Mouse (Mus musculus) frontal cortex, postnatal 25 days (tissue): ENCODE measurements around the gene Dhx34.

Experiments used
- DNase-seq, 2 experiments: peaks; one replicate each; pipeline ENCODE4 v3.0.0; 2022; ENCODE audit warnings: low spot score in 2 of 2

Gene Dhx34

GRCm38 (mm10) chr7:16210862-16211365, 10.9 kb downstream of the Dhx34 start:
- no peak for DNase-seq

DNA sequence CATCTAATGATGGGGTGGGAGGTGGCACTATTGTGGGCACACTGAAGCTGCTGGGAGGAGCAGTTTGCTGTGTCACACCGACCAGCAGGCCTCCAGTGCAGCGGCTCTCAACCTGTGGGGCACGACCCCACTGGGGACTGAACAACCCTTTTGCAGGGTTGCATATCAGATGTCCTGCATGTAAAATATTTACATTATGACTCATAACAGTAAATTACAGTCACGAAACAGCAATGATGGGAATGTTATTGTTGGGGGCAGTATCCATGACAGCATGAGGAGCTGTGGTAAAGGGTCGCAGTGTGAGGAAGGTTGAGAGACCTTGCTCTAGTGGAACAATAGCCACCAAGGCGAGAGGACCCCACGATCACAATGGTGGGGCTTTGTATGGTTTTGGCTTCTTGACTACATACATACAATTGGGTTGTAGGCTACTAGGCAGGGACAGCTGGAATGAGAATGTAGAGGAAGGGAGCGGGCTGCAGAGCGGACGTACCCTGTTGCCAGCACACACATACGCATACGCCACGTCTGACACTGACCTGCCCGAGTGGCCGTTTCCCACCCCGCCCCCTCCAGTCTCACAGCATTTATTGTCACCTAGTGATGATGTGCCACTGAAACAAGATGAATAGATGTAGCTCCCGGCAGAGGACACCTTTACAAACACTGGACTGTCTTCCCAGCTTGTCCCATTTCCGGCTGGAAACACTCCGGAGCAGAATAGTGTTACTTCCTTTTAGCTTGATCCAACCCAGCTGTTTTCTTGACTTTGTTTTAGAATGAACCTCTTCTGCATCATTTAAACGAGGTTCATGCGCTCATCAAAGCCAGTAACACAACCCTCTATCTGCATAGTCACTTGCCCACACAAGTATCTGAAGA, 12.8 kb downstream of the Dhx34 start:
- no peak for DNase-seq

DNA sequence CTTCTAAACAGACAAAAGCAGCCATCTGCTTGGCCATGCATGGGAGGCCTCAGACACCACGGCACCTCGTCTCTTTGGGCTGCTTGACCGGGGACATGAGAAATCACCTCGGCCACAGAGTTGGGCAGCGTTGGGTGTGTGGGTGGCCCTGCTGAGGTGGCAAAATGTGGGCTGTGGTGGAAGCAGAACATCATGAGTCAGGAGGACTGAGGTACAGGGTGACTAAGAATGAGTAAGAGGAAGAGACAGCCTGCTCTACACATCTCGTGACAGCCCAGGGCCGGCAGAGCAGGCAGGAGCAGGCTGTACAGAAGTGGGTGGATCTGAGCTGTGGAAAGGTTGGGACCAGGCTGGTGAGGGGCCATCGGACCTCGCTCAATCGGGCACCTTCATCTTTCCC, 14.3 kb downstream of the Dhx34 start:
- DNase-seq, result peak in 1 of 2 experiments; percentile 25

- no peak for DNase-seq
Observed at GRCm38 (mm10) chr7:16207076-16207475, 14.8 kb downstream of the Dhx34 start.

DNA sequence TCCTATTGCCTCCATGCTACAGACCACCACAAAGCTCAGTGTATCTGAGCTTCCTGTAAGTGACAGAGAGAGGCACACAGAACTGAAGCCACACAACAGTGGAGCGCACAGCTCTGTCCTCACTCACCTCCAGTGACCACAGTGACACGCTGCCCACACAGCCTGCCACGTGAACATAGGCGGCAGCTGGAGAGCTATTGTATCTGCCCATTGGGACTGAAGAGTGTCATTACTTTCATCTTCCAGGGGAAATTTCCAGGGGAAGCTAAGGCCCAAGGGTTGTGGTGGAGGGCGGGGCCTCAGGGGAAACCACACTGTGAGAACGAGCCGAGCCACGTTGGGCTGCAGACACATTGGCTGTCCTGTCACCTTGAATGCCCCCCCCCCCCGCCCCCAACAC, 17.0 kb downstream of the Dhx34 start:
- no peak for DNase-seq

- DNase-seq, result no peak
Observed at GRCm38 (mm10) chr7:16203505-16203903, 18.3 kb downstream of the Dhx34 start.

GRCm38 (mm10) chr7:16202756-16203504, 18.9 kb downstream of the Dhx34 start:
- no peak for DNase-seq

DNA sequence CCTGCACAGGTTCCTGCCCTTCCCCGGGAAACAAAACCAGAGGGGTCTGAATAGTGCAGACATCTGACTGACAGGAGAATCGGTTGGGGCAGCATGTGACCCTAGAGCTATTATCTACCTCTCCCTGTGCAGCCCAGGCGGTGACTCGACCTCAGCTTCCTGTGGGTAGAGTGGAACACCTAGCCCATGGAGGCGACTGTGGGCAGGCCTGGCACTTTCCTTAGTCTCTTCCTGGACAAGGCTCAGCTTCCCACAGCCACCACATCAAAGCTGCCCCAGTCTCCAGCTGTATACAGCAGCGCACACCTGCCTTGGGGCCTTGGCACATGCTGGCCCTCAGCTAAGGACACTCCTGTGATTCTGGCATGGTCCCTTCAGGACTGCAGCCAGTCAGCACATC, 20.7 kb downstream of the Dhx34 start:
- no peak for DNase-seq

DNA sequence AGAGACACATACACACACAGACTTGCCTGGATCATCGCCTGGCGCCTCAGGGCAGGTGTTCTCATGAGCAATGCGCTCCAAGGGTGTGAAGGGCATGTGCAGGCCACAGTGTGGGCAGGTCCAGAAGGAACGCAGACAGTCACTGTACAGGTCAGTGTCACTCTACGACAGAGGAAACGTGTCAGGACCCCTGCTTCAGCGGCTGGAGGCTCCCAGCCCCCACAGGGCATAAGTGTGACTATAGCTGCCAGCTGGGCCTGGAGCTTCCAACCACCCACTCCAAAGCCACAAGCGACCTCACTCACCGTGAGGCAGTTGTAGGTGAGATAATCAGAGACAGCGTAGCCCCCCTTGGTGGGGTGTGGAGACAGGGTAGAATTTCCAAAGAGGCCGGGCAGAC, 23.3 kb downstream of the Dhx34 start:
- no peak for DNase-seq

DNA sequence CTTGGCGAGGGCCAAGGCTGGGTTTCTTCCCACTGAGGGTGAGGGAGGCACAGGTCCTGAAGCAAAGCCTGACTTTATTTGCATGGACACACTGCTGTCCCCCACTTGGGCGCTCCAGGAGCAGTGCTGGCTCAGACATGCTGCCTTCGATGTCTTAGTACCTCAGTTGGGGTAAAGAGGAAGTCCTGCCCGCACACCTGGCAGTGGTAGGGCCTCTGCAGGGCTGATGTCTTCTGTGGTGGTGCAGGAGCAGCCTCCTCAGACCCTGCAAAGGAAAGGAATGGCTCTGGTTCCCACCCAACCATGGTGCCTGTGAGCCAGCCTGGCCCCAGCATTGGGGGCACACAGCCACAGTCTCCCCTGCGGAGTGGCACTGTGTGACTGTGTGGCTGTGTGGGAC, 24.7 kb downstream of the Dhx34 start:
- DNase-seq, result no peak

DNA sequence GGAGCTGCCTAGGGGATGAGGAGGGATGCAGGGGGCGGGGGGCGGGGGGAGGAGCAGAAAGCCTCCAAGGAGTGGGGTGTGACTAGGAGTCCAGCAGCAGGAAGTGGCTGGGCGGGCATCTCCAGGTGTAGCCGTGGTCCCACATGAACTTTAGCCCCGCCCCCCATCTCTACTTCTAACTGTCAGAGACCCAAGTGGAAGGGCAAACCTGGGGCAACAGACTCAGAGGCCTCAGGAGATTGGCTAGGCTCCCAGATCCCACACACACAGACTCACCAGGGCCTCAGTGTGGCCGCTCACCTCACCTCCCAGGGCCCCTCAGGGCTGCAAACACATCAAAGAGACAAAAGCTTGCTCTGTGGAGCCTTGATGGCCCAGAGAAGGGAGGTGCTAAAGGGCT, 25.2 kb downstream of the Dhx34 start:
- DNase-seq, result no peak

- DNase-seq, result no peak
Observed at GRCm38 (mm10) chr7:16193702-16194101, 28.1 kb downstream of the Dhx34 start.

GRCm38 (mm10) chr7:16192315-16192714, 29.5 kb downstream of the Dhx34 start:
- DNase-seq, result peak; percentile 83 to 84

GRCm38 (mm10) chr7:16187494-16187893, 34.3 kb downstream of the Dhx34 start:
- no peak for DNase-seq

GRCm38 (mm10) chr7:16183663-16184062, 38.2 kb downstream of the Dhx34 start:
- DNase-seq, result no peak

GRCm38 (mm10) chr7:16178114-16178513, 43.7 kb downstream of the Dhx34 start:
- DNase-seq, result no peak

GRCm38 (mm10) chr7:16175542-16175931, 46.3 kb downstream of the Dhx34 start:
- no peak for DNase-seq

- DNase-seq, result no peak
Observed at GRCm38 (mm10) chr7:16174597-16175541, 47.0 kb downstream of the Dhx34 start, which contains the start of gene Meis3. Meis3 (plus strand) TSS chr7:16175090.

DNA sequence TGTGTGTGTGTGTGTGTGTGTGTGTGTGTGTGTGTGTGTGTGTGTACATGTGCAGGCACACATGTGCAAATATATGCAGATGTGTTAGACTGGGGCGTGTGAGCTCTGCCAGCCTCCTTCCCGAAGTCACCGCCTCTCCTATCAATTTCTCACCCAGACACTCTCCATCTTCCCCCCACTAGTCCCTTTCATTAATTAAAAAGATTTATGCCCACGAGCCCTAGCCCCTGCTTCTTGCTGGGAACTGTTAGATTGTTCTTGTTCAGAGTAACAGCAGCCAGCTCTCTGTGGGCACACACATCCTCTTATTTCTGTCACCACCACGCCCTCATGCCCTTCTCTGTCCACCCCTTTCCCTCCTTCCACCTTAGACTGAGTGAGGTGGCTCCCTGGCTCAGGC, 48.7 kb downstream of the Dhx34 start:
- DNase-seq, result no peak

DNA sequence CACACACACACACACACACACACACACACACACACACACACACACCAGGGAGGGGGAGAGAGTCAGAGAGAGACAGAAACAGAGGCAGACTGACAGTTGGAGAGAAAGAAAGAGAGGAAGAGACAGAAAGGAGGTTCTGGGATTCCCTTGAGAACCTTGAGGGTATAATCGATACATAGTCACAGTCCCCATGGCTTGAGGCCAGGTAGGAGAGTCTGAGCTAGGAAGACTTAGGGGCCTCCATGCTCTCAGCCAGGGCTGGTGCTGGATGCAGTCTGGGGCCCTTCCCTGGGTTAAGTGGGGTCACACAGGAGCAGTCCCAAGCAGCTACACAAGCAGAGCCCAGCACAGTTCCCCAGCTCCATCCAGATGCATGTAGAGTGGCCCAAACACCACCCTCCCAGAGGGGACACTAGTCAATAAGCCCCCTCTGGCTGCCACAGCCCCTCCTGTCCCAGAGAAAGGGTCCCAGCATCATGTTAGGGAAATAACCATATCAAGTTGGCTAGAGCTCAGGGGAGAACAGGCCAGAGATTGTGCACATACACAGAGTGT, 49.2 kb downstream of the Dhx34 start:
- DNase-seq, result no peak

DNA sequence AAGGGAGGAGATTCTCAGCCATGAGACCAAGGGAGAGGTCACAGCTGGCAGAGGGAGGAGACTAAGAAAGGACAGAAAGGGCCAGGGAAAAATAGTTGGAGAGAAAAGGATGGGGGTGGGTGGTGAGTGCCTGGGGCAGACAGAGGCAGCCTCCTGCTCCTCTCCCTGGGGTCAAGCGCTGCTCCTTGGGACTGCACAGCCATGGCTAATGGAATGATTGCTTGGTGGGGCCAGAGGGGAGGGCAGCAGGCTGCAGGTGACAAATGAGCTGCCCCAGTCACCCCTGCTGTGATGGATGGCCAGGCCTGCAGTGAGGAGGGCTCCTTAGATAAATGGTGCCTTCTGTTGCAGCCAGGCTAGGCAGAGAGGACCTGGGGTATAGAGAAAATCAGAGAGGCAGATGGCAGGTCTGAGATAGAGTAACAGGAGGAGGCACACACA, 49.7 kb downstream of the Dhx34 start:
- no peak for DNase-seq
